Mouse (Mus musculus): ENCODE measurements around the gene Iqcm. TPM values are rescaled to one million over a fixed set of nuclear protein-coding genes. Genes with fewer than 3 reads are reported as not detected.
"Not testable (repeated sequence)": the region's sequence is repeated elsewhere in the genome, so short reads cannot be mapped to it uniquely, and the experiment has no call there.

Gene Iqcm
- polyA plus RNA-seq (2016; fragmentation: Nextera tagmentation; extraction: Ambion mirVana), result not detected in 2 replicates

DNA sequence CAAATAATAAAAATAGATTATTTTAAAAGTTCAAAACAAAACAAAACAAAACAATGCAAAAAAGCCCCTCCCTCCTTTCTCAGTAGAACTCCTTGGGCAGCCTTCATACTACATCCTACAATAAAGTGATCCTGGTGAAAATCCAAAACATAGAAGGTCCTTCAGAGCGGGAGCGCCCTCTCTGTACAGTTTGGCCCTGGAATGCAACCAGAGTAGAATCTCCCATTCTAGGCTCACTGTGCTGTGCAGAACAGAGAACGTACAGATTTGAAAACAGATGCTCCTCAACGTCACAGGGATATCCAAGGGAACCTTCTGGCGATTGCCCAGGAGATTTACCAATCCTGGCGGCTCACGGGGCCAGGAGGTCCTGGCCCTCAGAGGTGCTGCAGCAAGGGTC is at the start of gene Iqcm:
Gene Iqcm (plus strand): TSS at position 301 of the 400 bp plus-strand sequence.
- H3K36me3 ChIP-seq, result no peaks in the 10 kb centered on the region
- WGBS, result 94% methylated on average over 7 of the region's 7 CpGs
- H3K27ac ChIP-seq (replicated peaks), result no peak within 1 kb of the TSS
- no peaks in the 10 kb centered on the region for H3K27me3 ChIP-seq (ENCODE audit: low read depth, poor library complexity, severe bottlenecking)
- no peaks in the 10 kb centered on the region for H3K9me3 ChIP-seq (replicated peaks)
- no peaks in the 10 kb centered on the region for H3K4me1 ChIP-seq
- no peak within 1 kb of the TSS for H3K4me3 ChIP-seq
- DNase-seq (ENCODE audit: low spot score), result no peak

DNA sequence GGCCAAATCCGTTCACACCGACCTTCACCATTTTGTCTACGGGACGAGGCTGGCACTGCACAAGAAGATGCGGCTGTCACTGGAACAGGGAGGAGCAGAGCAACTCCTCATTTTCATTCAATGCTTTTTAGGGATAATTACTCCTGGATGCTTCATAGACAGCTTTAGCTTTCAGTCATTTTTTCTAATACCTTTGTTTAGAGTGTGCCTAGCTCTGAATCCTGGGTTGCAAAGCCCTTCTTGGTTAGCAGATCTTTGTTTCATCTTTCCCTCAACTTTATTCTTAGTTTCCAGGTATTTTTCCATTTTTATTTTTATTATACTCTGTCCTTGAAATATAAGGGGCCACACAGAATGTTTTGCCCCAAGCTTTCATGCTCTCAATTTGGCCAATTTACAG is 42.0 kb upstream of the Iqcm start, which contains the start of gene Gm10358:
Gene Gm10358 (minus strand): TSS at position 101 of the 400 bp plus-strand sequence.
- Histone ChIP-seq H3K9me3 (replicated peaks) (no peaks in the 10 kb centered on the region), H3K36me3 (no peaks in the 10 kb centered on the region), H3K4me1 (no peaks in the 10 kb centered on the region), H3K4me3 (no peak within 1 kb of the TSS), H3K27ac (replicated peaks) (no peak within 1 kb of the TSS), H3K27me3 (ENCODE audit: low read depth, poor library complexity, severe bottlenecking) (no peaks in the 10 kb centered on the region)
- no peak for DNase-seq (ENCODE audit: low spot score)
- WGBS, result 98% methylated on average over 5 of the region's 5 CpGs

DNA sequence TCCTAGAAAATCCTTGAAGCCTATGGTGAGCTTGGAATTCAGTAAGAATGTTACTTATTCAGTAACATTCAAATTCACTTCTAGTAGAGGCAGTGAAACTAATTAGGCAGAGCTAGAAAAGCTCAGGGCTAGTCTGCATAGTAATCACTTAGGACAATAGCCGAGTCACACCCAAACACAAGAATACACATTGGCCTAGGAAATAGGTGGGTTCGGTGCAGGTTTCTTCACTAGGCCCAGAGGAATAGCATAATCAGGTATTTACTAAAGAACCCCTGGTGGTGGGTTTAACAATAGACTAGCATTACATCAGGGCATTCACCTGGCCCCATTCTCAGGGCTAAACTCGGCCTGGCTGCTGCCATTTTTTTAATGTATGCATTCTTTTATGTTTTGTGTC is 32.8 kb upstream of the Iqcm start:
- H3K27me3 ChIP-seq (ENCODE audit: low read depth, poor library complexity, severe bottlenecking); H3K4me1 ChIP-seq; H3K36me3 ChIP-seq; DNase-seq (ENCODE audit: low spot score); H3K4me3 ChIP-seq; H3K27ac ChIP-seq (replicated peaks); H3K9me3 ChIP-seq (replicated peaks): not testable (repeated sequence)
- 81% methylated on average over 3 of the region's 3 CpGs for WGBS

DNA sequence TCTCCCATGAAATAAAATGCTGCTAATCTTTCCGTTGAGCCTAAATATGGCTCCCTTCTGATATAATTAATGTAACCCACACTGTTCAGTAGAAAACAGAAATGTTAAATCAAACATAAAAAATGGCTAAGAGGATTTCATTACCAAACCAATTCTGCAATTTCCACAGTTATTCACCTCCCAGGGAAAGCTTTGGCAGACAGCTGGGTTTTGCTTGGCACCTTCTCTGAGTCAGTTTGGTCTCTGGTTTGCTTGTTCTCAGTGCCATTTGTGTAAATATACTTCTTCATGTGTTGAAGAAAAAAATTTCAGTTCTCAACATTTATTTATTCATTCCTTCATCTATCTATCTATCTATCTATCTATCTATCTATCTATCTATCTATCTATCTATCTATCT is 28.3 kb downstream of the Iqcm start:
- Histone ChIP-seq H3K9me3 (replicated peaks) (no peaks in the 10 kb centered on the region), H3K4me3 (no peak overlapping the region), H3K36me3 (no peaks in the 10 kb centered on the region), H3K27me3 (ENCODE audit: low read depth, poor library complexity, severe bottlenecking) (no peaks in the 10 kb centered on the region), H3K27ac (replicated peaks) (no peak overlapping the region), H3K4me1 (no peaks in the 10 kb centered on the region)
- WGBS, result 88% methylated on average over 1 of the region's 1 CpGs
- DNase-seq (ENCODE audit: low spot score), result no peak

DNA sequence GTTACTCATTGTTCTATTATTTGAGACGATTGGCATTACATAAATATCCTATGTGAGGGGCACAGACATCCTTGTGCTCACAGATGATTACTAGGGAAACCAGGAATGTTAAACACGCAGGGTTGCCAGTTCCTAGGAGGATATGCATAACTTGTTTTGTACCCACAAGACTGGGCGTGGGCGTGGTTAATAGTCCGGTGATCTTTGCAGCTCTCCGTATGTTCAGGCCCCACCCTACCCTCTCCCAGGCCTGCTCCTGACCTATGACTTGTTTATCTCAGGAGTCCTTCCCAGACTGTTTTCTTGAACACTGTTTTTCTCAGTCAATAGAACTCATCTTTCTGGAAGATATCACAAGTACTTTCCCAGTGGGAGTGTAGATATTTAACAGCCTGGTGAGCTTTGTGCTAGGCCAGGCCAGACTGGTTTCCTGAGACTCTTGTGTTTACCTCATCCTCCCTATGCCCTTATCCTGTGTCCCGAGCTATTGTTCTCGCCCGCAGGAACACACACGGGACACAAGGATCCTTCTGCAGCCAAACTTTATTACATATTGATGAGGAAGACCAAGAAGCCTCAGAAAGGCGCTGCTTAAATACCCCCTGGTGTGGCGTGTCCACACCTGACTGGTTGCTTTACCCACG is 40.7 kb downstream of the Iqcm start:
- Histone ChIP-seq H3K36me3 (no peaks in the 10 kb centered on the region), H3K27ac (replicated peaks) (no peak overlapping the region), H3K27me3 (ENCODE audit: low read depth, poor library complexity, severe bottlenecking) (no peaks in the 10 kb centered on the region), H3K4me1 (no peaks in the 10 kb centered on the region), H3K9me3 (replicated peaks) (no peaks in the 10 kb centered on the region), H3K4me3 (no peak overlapping the region)
- 87% methylated on average over 13 of the region's 13 CpGs for WGBS
- DNase-seq (ENCODE audit: low spot score), result no peak

DNA sequence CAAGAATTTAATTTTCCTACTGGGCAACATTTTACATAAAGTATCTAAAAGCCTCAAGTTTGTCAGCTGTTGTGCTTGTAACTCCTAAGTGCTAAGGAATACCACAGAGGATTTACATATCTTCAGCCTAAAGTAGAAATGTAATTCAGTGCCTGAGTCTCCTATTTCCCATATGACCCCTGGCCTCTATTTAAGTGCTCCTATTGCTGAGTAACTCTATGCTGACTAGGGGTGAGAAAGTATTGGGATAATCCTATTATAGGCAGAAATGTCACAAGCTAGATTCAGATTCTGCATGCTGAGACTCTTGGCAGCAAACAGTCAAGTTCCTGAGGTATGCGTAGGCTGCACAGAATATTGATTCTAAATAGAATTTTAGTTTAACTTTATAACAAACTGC is 60.8 kb downstream of the Iqcm start:
- H3K36me3 ChIP-seq, result no peaks in the 10 kb centered on the region
- 42% methylated on average over 1 of the region's 1 CpGs for WGBS
- H3K9me3 ChIP-seq (replicated peaks), result no peaks in the 10 kb centered on the region
- DNase-seq (ENCODE audit: low spot score), result no peak
- no peaks in the 10 kb centered on the region for H3K27me3 ChIP-seq (ENCODE audit: low read depth, poor library complexity, severe bottlenecking)
- no peak overlapping the region for H3K4me3 ChIP-seq
- H3K4me1 ChIP-seq, result peaks cover 17% of the 10 kb centered on the region
- H3K27ac ChIP-seq (replicated peaks), result no peak overlapping the region

DNA sequence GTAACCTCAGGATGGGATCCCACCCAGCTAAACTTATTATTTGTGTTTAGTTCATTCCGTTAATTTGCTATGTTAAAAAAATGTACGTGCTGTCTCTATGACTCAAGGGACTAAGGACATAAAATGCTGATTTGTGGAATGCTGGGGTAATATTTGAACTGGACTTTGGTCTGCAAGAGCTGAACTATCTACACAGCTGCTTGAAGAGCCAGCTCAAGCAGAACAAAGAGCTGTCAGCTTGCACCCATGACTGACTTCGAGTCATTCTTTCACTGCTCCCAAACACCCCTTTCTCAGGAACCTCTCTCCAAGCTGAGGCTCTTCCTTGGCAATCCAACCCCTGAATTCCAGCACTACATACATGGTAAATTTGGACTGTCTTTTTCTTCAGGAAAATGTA is 65.3 kb downstream of the Iqcm start:
- no peak for DNase-seq (ENCODE audit: low spot score)
- WGBS, result 90% methylated on average over 3 of the region's 3 CpGs
- no peak overlapping the region for H3K4me3 ChIP-seq
- no peaks in the 10 kb centered on the region for H3K27me3 ChIP-seq (ENCODE audit: low read depth, poor library complexity, severe bottlenecking)
- H3K9me3 ChIP-seq (replicated peaks), result no peaks in the 10 kb centered on the region
- H3K27ac ChIP-seq (replicated peaks), result no peak overlapping the region
- H3K4me1 ChIP-seq, result peaks cover 10% of the 10 kb centered on the region
- no peaks in the 10 kb centered on the region for H3K36me3 ChIP-seq

DNA sequence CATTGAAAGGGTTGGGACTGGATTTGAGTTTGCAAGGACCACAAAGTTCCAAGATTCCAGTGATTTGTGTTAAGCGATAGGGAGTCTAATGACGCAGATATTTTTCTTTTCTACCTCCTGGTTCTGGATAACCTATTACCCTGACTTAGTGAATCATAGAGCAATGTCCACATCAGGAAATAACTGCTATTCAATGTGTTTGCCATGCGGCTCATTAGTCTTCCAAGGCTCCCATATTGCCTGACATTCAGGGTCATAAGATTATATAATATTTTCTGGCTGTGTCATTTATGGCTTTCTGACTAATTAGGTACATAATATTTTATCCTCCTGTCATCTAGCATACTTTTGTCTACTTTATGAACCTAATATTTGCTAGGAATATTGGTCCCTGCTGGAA is 100.8 kb downstream of the Iqcm start:
- Histone ChIP-seq H3K9me3 (replicated peaks) (no peaks in the 10 kb centered on the region), H3K27ac (replicated peaks) (no peak overlapping the region), H3K4me3 (no peak overlapping the region), H3K27me3 (ENCODE audit: low read depth, poor library complexity, severe bottlenecking) (no peaks in the 10 kb centered on the region), H3K4me1 (no peaks in the 10 kb centered on the region), H3K36me3 (no peaks in the 10 kb centered on the region)
- DNase-seq (ENCODE audit: low spot score), result no peak
- WGBS, result 91% methylated on average over 3 of the region's 3 CpGs

DNA sequence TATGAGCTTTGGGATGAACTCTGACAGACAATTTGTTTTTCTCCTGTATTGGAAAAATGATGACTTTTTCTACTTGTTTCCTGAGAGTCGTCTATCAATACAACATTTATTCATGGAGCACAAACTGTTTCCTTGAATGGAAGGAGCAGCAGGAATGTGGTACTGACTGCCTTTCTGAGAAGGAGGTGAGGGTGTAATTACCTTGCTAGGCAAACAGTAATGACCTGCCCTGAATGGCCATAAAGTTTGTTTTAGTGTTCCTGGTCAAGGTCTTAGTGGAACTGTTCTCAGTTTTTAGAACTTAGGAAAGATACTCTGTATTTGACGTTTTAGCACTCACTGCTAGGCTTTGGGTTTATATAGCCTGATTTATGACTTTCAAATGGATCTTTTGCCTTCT is 147.8 kb downstream of the Iqcm start:
- no peak overlapping the region for H3K4me3 ChIP-seq
- H3K27ac ChIP-seq (replicated peaks), result no peak overlapping the region
- H3K4me1 ChIP-seq, result no peaks in the 10 kb centered on the region
- WGBS, result 89% methylated on average over 2 of the region's 2 CpGs
- DNase-seq (ENCODE audit: low spot score), result no peak
- H3K9me3 ChIP-seq (replicated peaks), result no peaks in the 10 kb centered on the region
- no peaks in the 10 kb centered on the region for H3K36me3 ChIP-seq
- no peaks in the 10 kb centered on the region for H3K27me3 ChIP-seq (ENCODE audit: low read depth, poor library complexity, severe bottlenecking)

DNA sequence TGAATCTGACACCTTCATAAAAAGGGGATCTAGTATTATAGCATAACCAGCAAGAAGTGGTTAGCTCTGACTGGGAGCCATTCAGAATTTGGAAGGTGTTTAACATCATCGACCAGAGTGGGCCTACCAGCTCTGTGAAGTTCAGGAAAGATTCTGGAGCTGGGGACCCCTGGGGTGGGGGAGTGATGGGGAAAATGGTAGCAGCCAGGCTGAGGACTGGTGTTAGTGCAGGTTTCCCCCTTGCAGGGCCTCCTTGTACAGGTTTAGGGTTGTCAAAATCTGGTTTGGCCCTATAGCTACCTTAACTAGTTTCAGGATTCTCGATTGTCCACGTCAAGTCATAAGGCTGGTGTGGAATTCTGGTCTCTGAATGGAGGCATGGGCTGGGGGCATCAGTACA is 194.5 kb downstream of the Iqcm start:
- no peak for DNase-seq (ENCODE audit: low spot score)
- 87% methylated on average over 3 of the region's 3 CpGs for WGBS
- no peaks in the 10 kb centered on the region for H3K4me1 ChIP-seq
- no peaks in the 10 kb centered on the region for H3K36me3 ChIP-seq
- H3K27ac ChIP-seq (replicated peaks), result no peak overlapping the region
- no peaks in the 10 kb centered on the region for H3K27me3 ChIP-seq (ENCODE audit: low read depth, poor library complexity, severe bottlenecking)
- no peak overlapping the region for H3K4me3 ChIP-seq
- H3K9me3 ChIP-seq (replicated peaks), result peaks cover 5% of the 10 kb centered on the region; the same call in 1 of the 2 replicates

DNA sequence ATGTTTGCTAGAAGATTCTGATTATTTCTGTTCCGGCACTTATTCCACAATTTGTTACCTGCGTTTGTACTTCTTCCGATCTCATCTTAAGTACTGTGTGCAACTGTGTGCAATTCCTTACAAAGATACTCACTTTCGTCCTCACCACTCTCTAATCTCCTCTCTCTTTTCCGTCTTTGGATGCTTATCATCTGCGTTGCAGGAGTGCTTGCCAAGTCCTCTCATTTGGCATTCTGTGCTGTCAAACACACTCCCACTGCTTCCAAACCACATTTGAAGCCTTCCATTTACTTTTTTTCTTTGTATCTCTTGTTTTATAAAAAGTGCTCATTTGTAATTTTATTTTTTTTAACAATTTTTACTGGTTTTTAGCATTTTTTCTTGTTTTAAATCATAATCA is 210.8 kb downstream of the Iqcm start:
- Histone ChIP-seq H3K4me1 (peaks cover 2% of the 10 kb centered on the region; the same call in 1 of the 2 replicates), H3K27ac (replicated peaks) (no peak overlapping the region), H3K27me3 (ENCODE audit: low read depth, poor library complexity, severe bottlenecking) (no peaks in the 10 kb centered on the region), H3K36me3 (no peaks in the 10 kb centered on the region), H3K9me3 (replicated peaks) (no peaks in the 10 kb centered on the region), H3K4me3 (no peak overlapping the region)
- WGBS, result 92% methylated on average over 6 of the region's 6 CpGs
- DNase-seq (ENCODE audit: low spot score), result no peak

DNA sequence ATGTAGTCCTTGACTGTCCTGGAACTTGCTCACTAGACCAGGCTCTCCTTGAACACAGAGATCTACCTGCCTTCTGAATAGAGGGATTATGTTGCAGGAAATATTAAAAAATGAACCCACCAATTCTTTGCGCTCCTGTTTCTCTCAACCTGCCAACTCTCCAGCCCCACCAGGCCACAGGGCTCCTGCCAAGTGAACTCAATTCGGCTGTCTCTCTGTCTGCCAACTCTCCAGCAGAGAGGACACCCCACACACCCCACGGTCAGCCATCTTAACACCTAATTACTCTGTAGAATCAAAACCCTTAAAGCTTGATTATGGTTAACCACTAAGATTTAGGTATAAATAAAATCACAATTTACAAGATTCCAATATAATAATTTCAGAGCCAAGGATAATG is 298.1 kb downstream of the Iqcm start:
- no peaks in the 10 kb centered on the region for H3K27me3 ChIP-seq (ENCODE audit: low read depth, poor library complexity, severe bottlenecking)
- H3K4me1 ChIP-seq, result no peaks in the 10 kb centered on the region
- H3K36me3 ChIP-seq, result no peaks in the 10 kb centered on the region
- no peak overlapping the region for H3K4me3 ChIP-seq
- no peak for DNase-seq (ENCODE audit: low spot score)
- no peaks in the 10 kb centered on the region for H3K9me3 ChIP-seq (replicated peaks)
- no peak overlapping the region for H3K27ac ChIP-seq (replicated peaks)
- WGBS, result 87% methylated on average over 3 of the region's 3 CpGs

DNA sequence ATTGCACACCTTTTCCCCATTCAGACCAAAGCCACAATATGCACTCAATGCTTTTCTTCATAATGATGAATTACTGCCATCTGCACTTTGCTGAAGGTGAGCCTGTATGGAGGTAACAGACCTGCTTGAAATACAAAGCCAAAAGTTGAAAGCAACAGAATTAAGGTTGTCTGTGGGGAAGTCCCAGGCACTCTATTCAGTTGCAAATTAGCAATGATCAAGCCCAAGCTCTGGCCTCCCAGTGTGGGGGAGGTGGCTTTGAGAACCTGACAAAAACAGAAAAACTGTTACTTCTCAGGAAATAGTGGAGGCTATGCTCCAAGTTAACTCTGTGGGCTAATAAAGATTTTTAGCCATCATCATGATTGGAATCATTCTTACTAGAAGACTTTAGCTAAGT is 307.1 kb downstream of the Iqcm start:
- Histone ChIP-seq H3K36me3 (no peaks in the 10 kb centered on the region), H3K9me3 (replicated peaks) (peaks cover 10% of the 10 kb centered on the region; the same call in 1 of the 2 replicates), H3K27me3 (ENCODE audit: low read depth, poor library complexity, severe bottlenecking) (no peaks in the 10 kb centered on the region), H3K4me3 (no peak overlapping the region), H3K4me1 (no peaks in the 10 kb centered on the region), H3K27ac (replicated peaks) (no peak overlapping the region)
- DNase-seq (ENCODE audit: low spot score), result no peak
